Mouse (Mus musculus) right cerebral cortex, postnatal 14 days (tissue): ENCODE data around the gene Chrnb2.
A peak's percentile ranks its signal among the peaks of the same experiment; 100 is the strongest.
"Not testable (repeated sequence)": the region's sequence is repeated elsewhere in the genome, so short reads cannot be mapped to it uniquely, and the experiment has no call there.

ENCODE experiments used
- DNase-seq: peaks from one replicate; pipeline ENCODE4 v3.0.0; 2022

The Chrnb2 gene

GRCm38 (mm10) chr3:89764119-89764724 is at the start of gene Chrnb2:
Gene Chrnb2, minus strand, starts transcription at chr3:89764632.
- peak; percentile 64 for DNase-seq

- DNase-seq = no peak
These were observed 49.6 kb upstream of the Chrnb2 start for GRCm38 (mm10) chr3:89814051-89814450.

GRCm38 (mm10) chr3:89812166-89812565 is 47.7 kb upstream of the Chrnb2 start:
- no peak for DNase-seq

GRCm38 (mm10) chr3:89810841-89811240 is 46.4 kb upstream of the Chrnb2 start:
- no peak for DNase-seq

- no peak for DNase-seq
These were observed 44.2 kb upstream of the Chrnb2 start for GRCm38 (mm10) chr3:89808638-89809037.

GRCm38 (mm10) chr3:89807881-89808280 is 43.4 kb upstream of the Chrnb2 start:
- DNase-seq = no peak

- no peak for DNase-seq
These were observed 42.7 kb upstream of the Chrnb2 start for GRCm38 (mm10) chr3:89807171-89807570.

- no peak for DNase-seq
These were observed 42.3 kb upstream of the Chrnb2 start for GRCm38 (mm10) chr3:89806751-89807150.

- no peak for DNase-seq
These were observed 40.7 kb upstream of the Chrnb2 start for GRCm38 (mm10) chr3:89805179-89805578.

GRCm38 (mm10) chr3:89802876-89803275 is 38.4 kb upstream of the Chrnb2 start:
- no peak for DNase-seq

- DNase-seq = no peak
These were observed 37.0 kb upstream of the Chrnb2 start for GRCm38 (mm10) chr3:89801507-89801847.

- no peak for DNase-seq
These were observed 36.5 kb upstream of the Chrnb2 start for GRCm38 (mm10) chr3:89800774-89801506.

- not testable (repeated sequence) for DNase-seq
These were observed 35.6 kb upstream of the Chrnb2 start for GRCm38 (mm10) chr3:89800078-89800477.

GRCm38 (mm10) chr3:89799476-89799875 is 35.0 kb upstream of the Chrnb2 start:
- no peak for DNase-seq

- no peak for DNase-seq
These were observed 34.1 kb upstream of the Chrnb2 start for GRCm38 (mm10) chr3:89798518-89798917.

- no peak for DNase-seq
These were observed 31.9 kb upstream of the Chrnb2 start for GRCm38 (mm10) chr3:89796358-89796757.

GRCm38 (mm10) chr3:89795746-89796145 is 31.3 kb upstream of the Chrnb2 start:
- DNase-seq = no peak

GRCm38 (mm10) chr3:89794616-89795015 is 30.2 kb upstream of the Chrnb2 start:
- no peak for DNase-seq

GRCm38 (mm10) chr3:89788680-89789352 is 24.4 kb upstream of the Chrnb2 start:
- DNase-seq = peak; percentile 39

GRCm38 (mm10) chr3:89786275-89786674 is 21.8 kb upstream of the Chrnb2 start:
- no peak for DNase-seq

- DNase-seq = peak; percentile 77
These were observed 20.7 kb upstream of the Chrnb2 start for GRCm38 (mm10) chr3:89784991-89785753.

- no peak for DNase-seq
These were observed 17.2 kb upstream of the Chrnb2 start for GRCm38 (mm10) chr3:89781640-89782039.

GRCm38 (mm10) chr3:89780102-89780501 is 15.7 kb upstream of the Chrnb2 start:
- DNase-seq = no peak
